Mouse (Mus musculus) heart, adult 2 months (tissue): ENCODE data around the gene Gm49711. TPM values are rescaled to one million over a fixed set of nuclear protein-coding genes. Genes with fewer than 3 reads are reported as not detected.

ENCODE experiments used
- DNase-seq, 2 experiments: peaks; one replicate each; pipeline ENCODE4 v3.0.0; 2021
- H3K27ac ChIP-seq: fragments of 200-600 bp; 2 replicates; pipeline ENCODE4 v1.8.1; 2022
- H3K27me3 ChIP-seq: fragments of 200-500 bp; 2 replicates; pipeline ENCODE4 v1.6.1; 2012; ENCODE audit warnings: mild to moderate bottlenecking, low read length, inconsistent platforms, mixed read lengths; ENCODE audit not compliant: control insufficient read depth, insufficient read depth
- H3K36me3 ChIP-seq: fragments of 200-500 bp; 2 replicates; pipeline ENCODE4 v1.6.1; 2012; ENCODE audit warnings: low read length, inconsistent platforms; ENCODE audit not compliant: control insufficient read depth, insufficient read depth
- H3K4me1 ChIP-seq: fragments of 200-500 bp; 2 replicates; pipeline ENCODE4 v1.6.1; 2011; ENCODE audit warnings: low read length; ENCODE audit not compliant: control insufficient read depth, insufficient read depth
- H3K4me3 ChIP-seq: fragments of 200-600 bp; 2 replicates; pipeline ENCODE4 v1.8.1; 2022
- H3K79me2 ChIP-seq: fragments of 200-500 bp; replicated peaks from 2 replicates; pipeline ENCODE4 v1.6.1; 2012; ENCODE audit warnings: mild to moderate bottlenecking, inconsistent platforms, low read length, moderate library complexity, mixed read lengths; ENCODE audit not compliant: control insufficient read depth, insufficient read depth
- H3K9ac ChIP-seq: fragments of 200-500 bp; 2 replicates; pipeline ENCODE4 v1.6.1; 2012; ENCODE audit warnings: low read depth, mild to moderate bottlenecking, control low read depth, inconsistent platforms, low read length, mixed read lengths
- CTCF ChIP-seq: fragments of 200-600 bp; IDR thresholded peaks from 2 replicates; pipeline ENCODE4 v1.8.1; 2022; ENCODE audit warnings: antibody characterized with exemption, mild to moderate bottlenecking, moderate library complexity
- EP300 ChIP-seq: fragments of 200-500 bp; IDR thresholded peaks from 2 replicates; pipeline ENCODE4 v1.6.1; 2011; ENCODE audit warnings: low read depth, low read length, control low read depth; ENCODE audit not compliant: insufficient read depth
- POLR2A ChIP-seq: fragments of 200-500 bp; IDR thresholded peaks from 2 replicates; pipeline ENCODE4 v1.6.1; 2011; ENCODE audit warnings: mild to moderate bottlenecking, low read depth, low read length, control low read depth; ENCODE audit not compliant: insufficient read depth
- whole genome bisulfite sequencing: fragments of 180-500 bp; shearing (Covaris S2); methylation state at CpG from one replicate; pipeline ENCODE4 v1.1.7; 2018; 5-methylcytosine and 5-hydroxymethylcytosine counted together
- intact Hi-C: fragments of 180-260 bp; cut with DNase I; formaldehyde crosslinking; loops from one replicate; pipeline ENCODE4 v1.15.1; 2025
- polyA plus RNA-seq: library from polyadenylated mRNA; depleted of rRNA; stranded (reverse); fragments of >200 nt; gene quantifications from 2 replicates; pipeline ENCODE4 v1.2.3, GENCODE M21; 2012
- total RNA-seq, 2 experiments: library from RNA; stranded (reverse); gene quantifications; 2 replicates each; pipeline ENCODE4 v1.2.3; 2021

Gene Gm49711
- total and polyA plus RNA-seq, 3 experiments = not detected

DNA sequence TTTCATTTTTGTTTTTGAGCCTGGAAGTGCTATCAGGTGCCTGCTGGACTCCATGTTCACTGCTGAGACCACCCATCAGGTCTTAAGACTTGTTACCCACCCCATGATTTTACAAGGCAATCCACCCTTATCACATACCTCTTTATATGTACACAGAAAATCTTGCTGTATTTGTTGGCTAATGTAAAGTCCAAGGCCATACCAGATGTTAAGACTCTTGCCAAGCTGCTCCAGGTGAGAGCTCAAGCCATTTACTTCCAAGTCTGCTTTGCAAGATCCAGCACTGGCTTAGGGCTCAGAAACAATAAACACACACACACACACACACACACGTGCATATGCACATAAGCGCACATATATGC is 90.2 kb downstream of the Gm49711 start:
- no peak for DNase-seq
- Histone ChIP-seq H3K27me3 (no peaks in the 10 kb centered on the region), H3K27ac (no peak overlapping the region), H3K4me1 (no peaks in the 10 kb centered on the region), H3K4me3 (no peak overlapping the region), H3K9ac (no peak overlapping the region), H3K79me2 (no peaks in the 10 kb centered on the region), H3K36me3 (no peaks in the 10 kb centered on the region)
- intact Hi-C loops = no loop called here
- 88% methylated on average over 2 of the region's 2 CpGs for WGBS
- no peak for TF ChIP-seq EP300
- TF ChIP-seq CTCF = no peak
- no peak for TF ChIP-seq POLR2A

- Histone ChIP-seq H3K4me1 (no peaks in the 10 kb centered on the region), H3K27ac (no peak overlapping the region), H3K36me3 (no peaks in the 10 kb centered on the region), H3K27me3 (no peaks in the 10 kb centered on the region), H3K4me3 (no peak overlapping the region), H3K79me2 (no peaks in the 10 kb centered on the region), H3K9ac (no peak overlapping the region)
- no peak for TF ChIP-seq POLR2A
- no peak for TF ChIP-seq EP300
- no peak for TF ChIP-seq CTCF
- 68% methylated on average over 4 of the region's 4 CpGs for WGBS
- intact Hi-C loops = no loop called here
- no peak for DNase-seq
These were observed 92.9 kb downstream of the Gm49711 start for GRCm38 (mm10) chr16:92150975-92151374.

- H3K4me1 ChIP-seq = no peaks in the 10 kb centered on the region; the same call in 1 of the 2 replicates
- no peaks in the 10 kb centered on the region for H3K36me3 ChIP-seq
- H3K79me2 ChIP-seq = no peaks in the 10 kb centered on the region
- H3K27me3 ChIP-seq = no peaks in the 10 kb centered on the region
- 9% methylated on average over 14 of the region's 14 CpGs for WGBS
- TF ChIP-seq EP300 = no peak
- TF ChIP-seq CTCF = no peak
- peak overlapping the region; percentile 47 for H3K4me3 ChIP-seq
- H3K27ac ChIP-seq = peak overlapping the region; percentile 72; the same call in 1 of the 2 replicates
- H3K9ac ChIP-seq = peak overlapping the region; percentile 5; the same call in 1 of the 2 replicates
- DNase-seq = peak in 1 of 2 experiments; percentile 24
- intact Hi-C loops = no loop called here
These were observed 99.9 kb downstream of the Gm49711 start for GRCm38 (mm10) chr16:92158021-92158455.

DNA sequence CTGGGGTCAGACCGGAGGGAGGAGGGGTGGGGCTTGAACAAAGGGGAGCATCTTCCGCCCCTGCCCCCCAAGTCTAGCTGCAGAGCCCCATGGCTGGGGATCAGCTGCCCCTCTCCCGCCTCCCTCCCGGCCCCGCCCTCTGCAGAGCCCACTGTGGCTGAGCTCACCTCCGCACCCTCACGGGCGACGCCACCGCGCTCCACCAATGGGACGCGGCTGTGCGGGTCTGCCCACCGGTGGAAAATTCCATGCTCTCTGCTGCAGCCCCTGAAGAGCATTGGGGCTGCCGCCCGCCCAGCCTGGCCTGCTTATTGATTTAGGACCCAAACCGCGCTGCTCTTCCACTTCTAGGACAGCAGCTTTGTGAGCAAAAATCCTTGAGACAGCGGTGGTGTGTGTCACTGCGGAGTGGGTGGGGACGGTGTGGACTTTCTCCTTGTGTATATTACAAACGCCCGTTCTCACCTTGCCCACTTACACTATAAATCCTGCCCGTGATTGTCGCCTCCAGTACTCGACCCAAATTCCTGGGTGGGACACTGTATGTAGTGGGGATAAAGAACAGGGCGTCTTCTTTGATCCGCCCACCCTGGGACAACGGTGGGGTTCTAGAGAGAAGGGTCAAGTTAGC is 100.5 kb downstream of the Gm49711 start:
- 4% methylated on average over 30 of the region's 30 CpGs for WGBS
- peak; percentile 48; the same call in 1 of the 2 replicates for TF ChIP-seq POLR2A
- TF ChIP-seq EP300 = no peak
- Histone ChIP-seq H3K4me3 (peak overlapping the region; percentile 47), H3K79me2 (no peaks in the 10 kb centered on the region), H3K27ac (peak overlapping the region; percentile 72), H3K9ac (peak overlapping the region; percentile 26), H3K4me1 (no peaks in the 10 kb centered on the region; the same call in 1 of the 2 replicates), H3K27me3 (no peaks in the 10 kb centered on the region), H3K36me3 (no peaks in the 10 kb centered on the region)
- intact Hi-C loops = no loop called here
- DNase-seq = peak; percentile 64 to 77

DNA sequence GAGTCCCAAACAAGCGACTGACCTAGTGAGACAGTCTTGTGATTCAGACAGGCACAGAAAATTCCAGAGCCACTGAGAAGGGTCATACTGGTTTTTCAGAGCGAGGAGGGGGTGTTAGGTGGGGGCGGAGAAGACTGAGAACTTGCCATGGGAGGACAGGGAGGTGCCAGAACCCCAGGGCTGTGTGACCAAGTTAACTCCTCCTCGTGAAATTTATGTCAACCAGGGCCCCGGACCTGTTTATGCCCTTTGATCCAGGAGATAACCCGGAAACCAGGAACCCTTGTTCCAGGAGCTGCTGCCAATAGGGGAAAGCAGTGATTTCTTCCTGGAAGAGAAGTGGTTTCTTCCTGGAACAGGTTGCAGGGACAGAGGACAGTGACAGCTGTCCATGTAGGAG is 101.0 kb downstream of the Gm49711 start:
- TF ChIP-seq CTCF (no peak), EP300 (no peak), POLR2A (no peak)
- DNase-seq = no peak
- Histone ChIP-seq H3K79me2 (no peaks in the 10 kb centered on the region), H3K9ac (no peak overlapping the region), H3K4me1 (no peaks in the 10 kb centered on the region; the same call in 1 of the 2 replicates), H3K27ac (peak overlapping the region; percentile 72), H3K36me3 (no peaks in the 10 kb centered on the region), H3K4me3 (peak overlapping the region; percentile 47), H3K27me3 (no peaks in the 10 kb centered on the region)
- intact Hi-C loops = no loop called here
- WGBS = 32% methylated on average over 6 of the region's 6 CpGs

GRCm38 (mm10) chr16:92162289-92162688 is 104.2 kb downstream of the Gm49711 start:
- intact Hi-C loops = loop anchor here (5.0 kb wide), 1 partner anchor 225 kb away; no protein-coding TSS in a partner anchor
- Histone ChIP-seq H3K9ac (no peak overlapping the region), H3K36me3 (no peaks in the 10 kb centered on the region), H3K4me1 (no peaks in the 10 kb centered on the region; the same call in 1 of the 2 replicates), H3K27ac (no peak overlapping the region), H3K79me2 (no peaks in the 10 kb centered on the region), H3K27me3 (no peaks in the 10 kb centered on the region), H3K4me3 (no peak overlapping the region)
- DNase-seq = no peak
- no peak for TF ChIP-seq EP300
- no peak for TF ChIP-seq POLR2A
- no peak for TF ChIP-seq CTCF
- 77% methylated on average over 4 of the region's 4 CpGs for WGBS
